Mouse (Mus musculus): ENCODE measurements around the gene Fam98a. TPM values are rescaled to one million over a fixed set of nuclear protein-coding genes. Genes with fewer than 3 reads are reported as not detected.

Gene Fam98a
- polyA plus RNA-seq, 1 experiment = 30.1 TPM

DNA sequence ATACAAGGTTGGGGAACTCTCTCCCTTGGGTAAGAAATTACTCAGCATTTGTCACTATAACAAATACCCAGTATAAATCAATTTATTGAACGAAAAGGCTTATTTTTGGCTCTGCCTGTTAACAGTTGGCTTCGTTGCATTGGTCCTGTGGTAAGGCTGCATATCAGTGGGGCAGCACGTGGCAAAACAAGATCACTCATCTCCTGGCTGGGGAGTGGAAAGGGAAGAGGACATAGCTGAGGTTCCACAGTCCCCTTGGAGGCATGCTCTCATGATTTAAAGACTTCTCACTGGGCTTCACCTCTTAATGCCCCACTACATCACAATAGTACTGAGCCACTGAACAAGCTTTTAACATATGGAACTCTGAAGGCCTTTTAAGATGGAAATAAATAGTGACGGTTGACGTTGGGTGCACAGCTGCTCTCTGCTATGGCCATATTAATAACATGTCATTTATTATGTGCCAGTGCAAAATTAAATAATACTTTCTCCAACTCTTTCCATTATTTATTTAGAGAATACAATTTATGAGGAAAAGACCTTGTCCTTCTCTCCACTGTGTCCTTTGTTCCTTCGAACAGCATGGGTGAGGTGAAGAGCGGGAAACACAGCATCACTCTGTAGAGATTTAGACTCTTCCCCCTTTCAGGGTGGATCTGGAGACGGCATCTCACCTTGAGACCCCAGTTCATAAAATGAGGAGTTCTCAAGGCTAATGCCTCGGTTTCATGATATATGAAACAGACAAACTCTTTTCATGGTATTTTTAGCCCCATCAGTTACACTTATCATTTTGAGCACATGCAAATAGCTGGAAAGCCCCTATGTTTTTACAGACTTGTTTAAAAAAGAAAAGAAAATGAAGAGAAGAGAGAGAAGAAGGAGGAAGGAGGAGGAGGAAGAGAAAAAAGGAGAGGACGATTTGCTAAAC lies 44.8 kb downstream of the Fam98a start:
- Histone ChIP-seq H3K36me3 (ENCODE audit: control insufficient read depth, insufficient read depth) (no peaks in the 10 kb centered on the region), H3K79me3 (ENCODE audit: low read depth) (no peaks in the 10 kb centered on the region), H3K4me3 (ENCODE audit: insufficient read depth, poor library complexity, severe bottlenecking) (no peak overlapping the region), H3K79me2 (ENCODE audit: control insufficient read depth, insufficient read depth) (no peaks in the 10 kb centered on the region), H3ac (ENCODE audit: control insufficient read depth, insufficient read length, low read depth) (no peak overlapping the region), H3K27me3 (ENCODE audit: control insufficient read depth, insufficient read depth, insufficient read length) (no peaks in the 10 kb centered on the region)
- TF ChIP-seq CEBPB (IDR thresholded peaks at IDR 0.05; ENCODE audit: low read depth) (no peak), MYOD1 (IDR thresholded peaks at IDR 0.05; ENCODE audit: control insufficient read depth, insufficient read length, low read depth) (no peak), USF1 (IDR thresholded peaks at IDR 0.05; ENCODE audit: low read depth) (no peak), CTCF (IDR thresholded peaks at IDR 0.05; ENCODE audit: control insufficient read depth, insufficient read depth, insufficient read length) (no peak), MAX (IDR thresholded peaks at IDR 0.05) (no peak), MYOG (IDR thresholded peaks at IDR 0.05; ENCODE audit: control insufficient read depth, extremely low read depth, insufficient read length) (no peak), FOSL1 (IDR thresholded peaks at IDR 0.05; ENCODE audit: insufficient read depth, low read length, poor library complexity, severe bottlenecking) (no peak)

DNA sequence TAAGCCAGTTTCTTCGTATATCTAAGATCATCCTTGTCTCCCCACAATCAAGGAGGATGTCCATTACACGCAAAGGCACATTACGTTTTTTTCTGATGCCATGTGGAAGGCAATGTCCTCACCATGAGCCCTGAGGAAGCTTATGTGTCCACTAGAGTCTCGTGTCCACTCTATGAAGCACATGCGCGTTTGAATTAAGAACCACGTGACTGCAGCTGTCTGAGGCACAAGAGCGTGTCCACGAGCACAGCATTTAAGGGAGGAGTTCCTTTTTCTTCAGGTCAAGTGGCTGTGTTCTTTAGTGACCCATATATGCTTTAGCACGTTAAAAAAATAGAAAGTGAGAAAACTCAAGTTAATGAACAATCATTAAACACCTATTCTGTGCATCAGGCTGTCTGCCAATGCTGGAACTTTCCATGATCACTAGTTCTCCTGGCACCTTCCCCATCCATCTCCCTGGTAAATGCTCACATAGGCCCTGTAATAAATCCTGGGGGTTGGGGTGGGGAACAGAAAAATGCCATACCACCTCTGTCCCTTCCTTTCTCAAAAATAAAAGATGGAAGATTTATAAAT lies 45.6 kb downstream of the Fam98a start:
- TF ChIP-seq FOSL1 (IDR thresholded peaks at IDR 0.05; ENCODE audit: insufficient read depth, low read length, poor library complexity, severe bottlenecking) (no peak), MYOD1 (IDR thresholded peaks at IDR 0.05; ENCODE audit: control insufficient read depth, insufficient read length, low read depth) (no peak)
- Histone ChIP-seq H3K27me3 (ENCODE audit: control insufficient read depth, insufficient read depth, insufficient read length) (no peaks in the 10 kb centered on the region), H3ac (ENCODE audit: control insufficient read depth, insufficient read length, low read depth) (no peak overlapping the region), H3K79me3 (ENCODE audit: low read depth) (no peaks in the 10 kb centered on the region), H3K4me3 (ENCODE audit: insufficient read depth, poor library complexity, severe bottlenecking) (no peak overlapping the region), H3K36me3 (ENCODE audit: control insufficient read depth, insufficient read depth) (no peaks in the 10 kb centered on the region), H3K79me2 (ENCODE audit: control insufficient read depth, insufficient read depth) (no peaks in the 10 kb centered on the region)

DNA sequence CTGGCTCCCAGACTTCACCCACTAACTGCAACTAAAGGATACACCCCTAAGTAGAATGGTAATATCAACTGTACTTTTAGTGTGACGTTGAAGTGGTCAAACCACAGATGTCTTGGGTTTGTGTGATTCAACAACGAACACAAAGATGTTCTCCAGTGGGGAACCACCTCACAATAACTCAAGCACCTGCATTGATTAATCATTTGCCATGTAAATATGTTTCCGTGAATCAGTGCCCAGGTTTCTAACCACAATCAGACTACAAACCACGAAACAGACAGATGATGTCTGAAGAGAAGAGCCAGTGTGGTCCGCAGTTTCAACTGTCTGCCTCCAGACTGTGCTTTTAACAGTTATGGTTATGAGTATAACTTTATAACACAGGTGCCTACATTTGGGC lies 46.7 kb downstream of the Fam98a start:
- Histone ChIP-seq H3ac (ENCODE audit: control insufficient read depth, insufficient read length, low read depth) (no peak overlapping the region), H3K79me3 (ENCODE audit: low read depth) (no peaks in the 10 kb centered on the region), H3K4me3 (ENCODE audit: insufficient read depth, poor library complexity, severe bottlenecking) (no peak overlapping the region), H3K36me3 (ENCODE audit: control insufficient read depth, insufficient read depth) (no peaks in the 10 kb centered on the region), H3K79me2 (ENCODE audit: control insufficient read depth, insufficient read depth) (no peaks in the 10 kb centered on the region), H3K27me3 (ENCODE audit: control insufficient read depth, insufficient read depth, insufficient read length) (no peaks in the 10 kb centered on the region)
- TF ChIP-seq MYOG (IDR thresholded peaks at IDR 0.05; ENCODE audit: control insufficient read depth, extremely low read depth, insufficient read length) (no peak), FOSL1 (IDR thresholded peaks at IDR 0.05; ENCODE audit: insufficient read depth, low read length, poor library complexity, severe bottlenecking) (no peak), MYOD1 (IDR thresholded peaks at IDR 0.05; ENCODE audit: control insufficient read depth, insufficient read length, low read depth) (no peak), MAX (IDR thresholded peaks at IDR 0.05) (no peak), CEBPB (IDR thresholded peaks at IDR 0.05; ENCODE audit: low read depth) (no peak), USF1 (IDR thresholded peaks at IDR 0.05; ENCODE audit: low read depth) (no peak), CTCF (IDR thresholded peaks at IDR 0.05; ENCODE audit: control insufficient read depth, insufficient read depth, insufficient read length) (no peak)

DNA sequence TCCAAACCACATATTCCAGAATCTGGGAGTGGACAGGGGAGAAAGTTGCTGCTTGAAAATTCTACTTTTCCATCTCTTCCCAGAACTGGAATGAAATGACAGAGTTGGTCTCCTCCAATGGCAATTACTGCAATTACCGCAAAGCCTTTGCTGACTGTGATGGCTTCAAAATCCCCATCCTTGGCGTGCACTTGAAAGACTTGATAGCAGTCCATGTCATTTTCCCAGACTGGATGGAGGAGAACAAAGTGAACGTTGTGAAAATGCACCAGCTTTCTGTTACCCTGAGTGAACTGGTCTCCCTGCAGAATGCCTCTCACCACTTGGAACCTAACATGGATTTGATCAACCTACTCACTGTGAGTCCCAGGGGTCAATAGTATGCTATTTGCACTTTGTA lies 48.7 kb downstream of the Fam98a start:
- Histone ChIP-seq H3K36me3 (ENCODE audit: control insufficient read depth, insufficient read depth) (no peaks in the 10 kb centered on the region), H3K79me3 (ENCODE audit: low read depth) (no peaks in the 10 kb centered on the region), H3K27me3 (ENCODE audit: control insufficient read depth, insufficient read depth, insufficient read length) (no peaks in the 10 kb centered on the region), H3K4me3 (ENCODE audit: insufficient read depth, poor library complexity, severe bottlenecking) (no peak overlapping the region), H3ac (ENCODE audit: control insufficient read depth, insufficient read length, low read depth) (no peak overlapping the region), H3K79me2 (ENCODE audit: control insufficient read depth, insufficient read depth) (no peaks in the 10 kb centered on the region)
- TF ChIP-seq MYOD1 (IDR thresholded peaks at IDR 0.05; ENCODE audit: control insufficient read depth, insufficient read length, low read depth) (no peak), MYOG (IDR thresholded peaks at IDR 0.05; ENCODE audit: control insufficient read depth, extremely low read depth, insufficient read length) (no peak), CEBPB (IDR thresholded peaks at IDR 0.05; ENCODE audit: low read depth) (no peak), CTCF (IDR thresholded peaks at IDR 0.05; ENCODE audit: control insufficient read depth, insufficient read depth, insufficient read length) (no peak), MAX (IDR thresholded peaks at IDR 0.05) (no peak), FOSL1 (IDR thresholded peaks at IDR 0.05; ENCODE audit: insufficient read depth, low read length, poor library complexity, severe bottlenecking) (no peak), USF1 (IDR thresholded peaks at IDR 0.05; ENCODE audit: low read depth) (no peak)

DNA sequence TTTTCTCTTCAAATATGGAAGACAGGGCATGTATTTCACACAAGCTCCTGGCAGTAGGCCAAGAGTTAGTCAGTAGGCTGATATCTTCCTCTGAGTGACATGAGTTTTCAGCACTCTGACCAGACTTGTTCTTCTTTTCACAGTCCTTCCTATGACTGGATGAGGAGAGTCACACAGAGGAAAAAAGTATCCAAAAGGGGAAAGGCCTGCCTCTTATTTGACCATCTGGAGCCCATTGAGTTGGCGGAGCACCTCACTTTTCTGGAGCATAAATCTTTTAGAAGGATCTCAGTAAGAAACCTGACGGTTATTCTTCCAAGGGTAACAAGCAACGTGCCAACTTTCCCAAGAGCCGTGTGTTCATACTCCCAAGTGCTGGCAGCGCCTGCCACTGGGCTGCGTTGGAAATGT lies 53.5 kb downstream of the Fam98a start:
- Histone ChIP-seq H3K36me3 (ENCODE audit: control insufficient read depth, insufficient read depth) (no peaks in the 10 kb centered on the region), H3K79me2 (ENCODE audit: control insufficient read depth, insufficient read depth) (no peaks in the 10 kb centered on the region), H3ac (ENCODE audit: control insufficient read depth, insufficient read length, low read depth) (no peak overlapping the region), H3K4me3 (ENCODE audit: insufficient read depth, poor library complexity, severe bottlenecking) (no peak overlapping the region), H3K79me3 (ENCODE audit: low read depth) (no peaks in the 10 kb centered on the region), H3K27me3 (ENCODE audit: control insufficient read depth, insufficient read depth, insufficient read length) (no peaks in the 10 kb centered on the region)
- TF ChIP-seq CTCF (IDR thresholded peaks at IDR 0.05; ENCODE audit: control insufficient read depth, insufficient read depth, insufficient read length) = no peak
- TF ChIP-seq FOSL1 (IDR thresholded peaks at IDR 0.05; ENCODE audit: insufficient read depth, low read length, poor library complexity, severe bottlenecking) = no peak

DNA sequence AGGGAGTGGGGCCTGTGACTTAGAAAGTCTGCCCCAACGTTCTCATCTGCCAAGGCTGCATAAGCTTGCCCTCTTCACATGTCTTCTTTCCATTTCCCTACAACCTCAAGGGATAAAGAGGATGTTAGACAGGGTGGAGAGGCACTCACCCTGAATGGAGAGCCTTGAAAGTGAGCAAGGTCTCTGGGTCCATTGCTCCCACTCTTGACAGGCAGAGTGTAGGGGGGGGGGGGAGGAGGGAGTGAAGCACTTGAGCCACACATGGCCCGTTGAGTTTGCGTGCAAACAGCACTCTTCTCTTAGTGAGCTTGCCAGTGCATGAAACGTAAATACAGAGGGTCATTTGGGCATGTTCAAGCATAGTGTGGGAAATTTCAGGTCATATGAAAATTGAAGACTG lies 56.5 kb downstream of the Fam98a start:
- TF ChIP-seq USF1 (IDR thresholded peaks at IDR 0.05; ENCODE audit: low read depth) (no peak), CEBPB (IDR thresholded peaks at IDR 0.05; ENCODE audit: low read depth) (no peak), MYOG (IDR thresholded peaks at IDR 0.05; ENCODE audit: control insufficient read depth, extremely low read depth, insufficient read length) (no peak), MYOD1 (IDR thresholded peaks at IDR 0.05; ENCODE audit: control insufficient read depth, insufficient read length, low read depth) (no peak), FOSL1 (IDR thresholded peaks at IDR 0.05; ENCODE audit: insufficient read depth, low read length, poor library complexity, severe bottlenecking) (no peak), CTCF (IDR thresholded peaks at IDR 0.05; ENCODE audit: control insufficient read depth, insufficient read depth, insufficient read length) (no peak), MAX (IDR thresholded peaks at IDR 0.05) (no peak)
- H3K4me3 ChIP-seq (ENCODE audit: insufficient read depth, poor library complexity, severe bottlenecking) = no peak overlapping the region

More for the DNA sequence above, 56.5 kb downstream of the Fam98a start:
- no peaks in the 10 kb centered on the region for H3K36me3 ChIP-seq (ENCODE audit: control insufficient read depth, insufficient read depth)
- H3K79me3 ChIP-seq (ENCODE audit: low read depth) = no peaks in the 10 kb centered on the region
- H3K27me3 ChIP-seq (ENCODE audit: control insufficient read depth, insufficient read depth, insufficient read length) = no peaks in the 10 kb centered on the region
- no peak overlapping the region for H3ac ChIP-seq (ENCODE audit: control insufficient read depth, insufficient read length, low read depth)
- H3K79me2 ChIP-seq (ENCODE audit: control insufficient read depth, insufficient read depth) = no peaks in the 10 kb centered on the region
